Comparison of ENCODE assay signal across 9 mouse cellular contexts in the genomic region with DNA sequence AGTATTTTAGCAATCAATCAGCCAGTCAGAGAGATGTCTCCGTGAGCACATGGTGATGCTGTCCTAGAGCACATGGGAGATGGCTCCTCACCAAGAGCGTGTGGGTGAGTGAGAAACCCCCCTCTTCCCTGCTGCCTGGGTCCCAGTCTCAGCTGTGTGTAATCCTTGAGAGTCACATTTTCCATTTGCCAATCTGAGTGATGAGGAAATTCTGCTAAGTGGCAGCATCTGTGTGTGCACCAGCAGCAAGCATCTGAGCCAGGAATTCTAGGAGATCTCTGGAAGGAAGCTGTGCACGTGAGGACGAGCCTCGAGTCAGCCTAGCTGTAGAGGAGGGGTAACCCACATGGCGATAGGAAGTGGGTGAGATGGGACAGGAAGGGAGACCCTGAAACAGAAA. TPM values are rescaled to one million over a fixed set of nuclear protein-coding genes. Genes with fewer than 3 reads are reported as not detected.
DNase-seq lines count a peak whose midpoint lies in the region; ATAC-seq lines count a peak whose summit lies in the region.
"Had no signal": no experiment of that assay in that cellular context is flagged by ENCODE, and none has a peak within 500 bp of the region (broad histone marks: within the 10 kb centered on the region; RNA-seq: fewer than 3 reads in every experiment).

No protein-coding gene starts in this region.

- no peaks in the 10 kb centered on the region for H3K36me3 ChIP-seq in kidney, embryonic 16.5 days (ENCODE audit: insufficient read depth, low read length)

- H3K4me3 ChIP-seq in kidney, embryonic 16.5 days (ENCODE audit: low read length): no peak overlapping the region

- H3K9ac ChIP-seq in kidney, embryonic 16.5 days (replicated peaks; ENCODE audit: low read length): no peak overlapping the region

- H3K27me3 ChIP-seq in kidney, embryonic 16.5 days (ENCODE audit: insufficient read depth, low read length): no peaks in the 10 kb centered on the region

- no peak overlapping the region for H3K4me2 ChIP-seq in kidney, embryonic 16.5 days (replicated peaks; ENCODE audit: low read depth, low read length)

- H3K4me1 ChIP-seq in kidney, embryonic 16.5 days (ENCODE audit: insufficient read depth, low read length): no peaks in the 10 kb centered on the region

- no peaks in the 10 kb centered on the region for H3K9me3 ChIP-seq in kidney, embryonic 16.5 days (ENCODE audit: low read length)

- intact Hi-C loops in left cerebral cortex, postnatal 25 days (cut with DNase I): loop anchor here (5.0 kb wide), 1 partner anchor 228 kb away; no protein-coding TSS in a partner anchor

- ATAC-seq in kidney, embryonic 16.5 days (ENCODE audit: low FRiP score, low TSS enrichment): no peak; the same call in 1 of the 2 replicates

- DNase-seq in adrenal gland, postnatal 14 days: peak; percentile 63
- no peak for DNase-seq in adrenal gland, adult 18-20 months (ENCODE audit: low spot score in 2 of 2)
- DNase-seq in thymus, postnatal 0 days (ENCODE audit: low spot score): peak; percentile 19
- DNase-seq in thymus, postnatal 4 days: no peak
- DNase-seq in left cerebral cortex, postnatal 25 days (ENCODE audit: low spot score in 2 of 2): peak; percentile 73 to 92
- no peak for DNase-seq in thymus, postnatal 25 days
- no peak for DNase-seq in kidney, adult 8-10 months

- WGBS in kidney, embryonic 16.5 days: 59% methylated on average over 6 of the region's 6 CpGs

- no peak overlapping the region for H3K27ac ChIP-seq in kidney, embryonic 16.5 days (ENCODE audit: low read length)
- H3K27ac ChIP-seq: macrophage had no signal

RNA-seq across cellular contexts. Expression of gene Tomm20, which starts 50.5 kb away (rescaled TPM):
- 206 and 229 TPM in 2 replicates for total RNA-seq in adrenal gland, postnatal 14 days (2021)
- total RNA-seq in adrenal gland, adult 18-20 months (2021): 100 to 1,000 TPM; 186 to 207 TPM
- polyA plus RNA-seq in thymus, postnatal 0 days (2015; fragmentation: Nextera tagmentation; extraction: Ambion mirVana): 327 and 329 TPM in 2 replicates
- total RNA-seq in left cerebral cortex, postnatal 25 days (2021): 100 to 1,000 TPM; 174 to 189 TPM
- polyA plus RNA-seq in kidney, embryonic 16.5 days (2015; fragmentation: Nextera tagmentation; extraction: Ambion mirVana): 258 and 264 TPM in 2 replicates

Comparison
In these comparisons a context has a peak if more than half of its experiments do, and no peak if none do; other contexts are left out.
1. DNase-seq: peak in adrenal gland, postnatal 14 days (single experiment), thymus, postnatal 0 days (single experiment) and left cerebral cortex, postnatal 25 days (2 of 2); none in adrenal gland, adult 18-20 months (0 of 2), thymus, postnatal 4 days (single experiment), thymus, postnatal 25 days (single experiment) and kidney, adult 8-10 months (0 of 2).